Comparison of ENCODE assay signal across 8 mouse cellular contexts in the genomic region with DNA sequence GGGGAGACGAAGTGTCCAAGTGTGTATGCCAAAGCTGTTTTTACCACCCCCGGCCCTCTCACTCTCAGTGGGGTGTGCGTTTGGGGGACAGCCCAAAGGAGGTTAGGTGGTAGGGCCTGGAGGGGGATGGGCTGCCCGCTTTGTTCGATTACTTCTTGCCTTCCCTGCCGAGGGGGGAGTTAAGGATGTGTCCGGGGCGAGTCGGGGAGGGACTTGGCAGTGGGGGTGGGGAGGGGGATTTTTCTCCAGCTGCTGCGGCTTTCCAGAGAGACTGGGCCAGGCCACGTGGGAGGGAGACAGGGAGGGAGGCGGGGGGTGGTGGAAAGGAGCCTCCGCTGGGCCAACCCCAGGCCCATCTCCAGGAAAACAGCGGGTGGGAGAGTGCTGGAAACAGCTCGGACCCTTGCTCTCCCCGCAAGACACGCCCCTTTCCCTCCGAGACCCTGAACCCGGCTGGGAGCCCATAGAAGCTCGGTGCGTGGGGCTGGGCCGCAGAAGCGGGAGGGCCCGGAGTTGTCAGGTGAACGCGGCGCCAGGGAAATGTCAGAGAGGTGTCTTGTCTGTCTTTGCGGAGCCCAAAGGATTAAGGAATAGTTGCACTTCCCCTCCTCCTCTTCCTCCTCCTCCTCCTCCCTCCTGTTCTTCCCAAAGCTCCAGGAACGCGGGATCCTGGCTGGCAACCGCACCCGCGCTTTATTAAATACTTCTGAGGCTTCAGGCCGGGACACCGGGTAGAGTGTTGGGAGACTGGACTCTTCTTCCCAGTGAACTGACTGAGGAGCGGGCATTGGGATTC. TPM values are rescaled to one million over a fixed set of nuclear protein-coding genes. Genes with fewer than 3 reads are reported as not detected.
DNase-seq lines count a peak whose midpoint lies in the region; ATAC-seq lines count a peak whose summit lies in the region.

No protein-coding gene starts in this region.

- H3K27ac ChIP-seq in embryonic facial prominence, embryonic 13.5 days: peak overlapping the region; percentile 95
- peak overlapping the region; percentile 77 for H3K27ac ChIP-seq in hindbrain, embryonic 14.5 days
- peak overlapping the region; percentile 95 for H3K27ac ChIP-seq in midbrain, embryonic 10.5 days (replicated peaks)
- peak overlapping the region; percentile 91 for H3K27ac ChIP-seq in stomach, embryonic 15.5 days

- WGBS in embryonic facial prominence, embryonic 13.5 days: under 1% methylated on average over 36 of the region's 36 CpGs
- 1% methylated on average over 36 of the region's 36 CpGs for WGBS in hindbrain, embryonic 14.5 days
- WGBS in midbrain, embryonic 10.5 days: under 1% methylated on average over 36 of the region's 36 CpGs
- 3% methylated on average over 36 of the region's 36 CpGs for WGBS in stomach, embryonic 15.5 days

- ATAC-seq in embryonic facial prominence, embryonic 13.5 days (ENCODE audit: insufficient number of reproducible peaks, insufficient read depth, low FRiP score, low TSS enrichment, low read depth): peak; percentile 72
- peak; percentile 75 for ATAC-seq in hindbrain, embryonic 14.5 days (ENCODE audit: low FRiP score)
- ATAC-seq in stomach, embryonic 15.5 days (ENCODE audit: insufficient read depth, low FRiP score, low read depth): peak; percentile 56

- intact Hi-C loops in left cerebral cortex, postnatal 10 days (cut with DNase I): no loop called here

- peaks cover 35% of the 10 kb centered on the region for H3K4me1 ChIP-seq in embryonic facial prominence, embryonic 13.5 days
- H3K4me1 ChIP-seq in hindbrain, embryonic 14.5 days (replicated peaks; ENCODE audit: control insufficient read depth, insufficient read depth, low read length): peaks cover 14% of the 10 kb centered on the region
- peaks cover 39% of the 10 kb centered on the region for H3K4me1 ChIP-seq in midbrain, embryonic 10.5 days
- peaks cover 31% of the 10 kb centered on the region for H3K4me1 ChIP-seq in stomach, embryonic 15.5 days

- no peaks in the 10 kb centered on the region for H3K36me3 ChIP-seq in embryonic facial prominence, embryonic 13.5 days
- no peaks in the 10 kb centered on the region for H3K36me3 ChIP-seq in hindbrain, embryonic 14.5 days (replicated peaks; ENCODE audit: control insufficient read depth, insufficient read depth)
- H3K36me3 ChIP-seq in midbrain, embryonic 10.5 days: no peaks in the 10 kb centered on the region
- H3K36me3 ChIP-seq in stomach, embryonic 15.5 days: no peaks in the 10 kb centered on the region

- no peaks in the 10 kb centered on the region for H3K27me3 ChIP-seq in embryonic facial prominence, embryonic 13.5 days
- H3K27me3 ChIP-seq in hindbrain, embryonic 14.5 days (ENCODE audit: control insufficient read depth, insufficient read depth, low read length): no peaks in the 10 kb centered on the region
- peaks cover 14% of the 10 kb centered on the region for H3K27me3 ChIP-seq in midbrain, embryonic 10.5 days (ENCODE audit: low read depth, poor library complexity, severe bottlenecking)
- H3K27me3 ChIP-seq in stomach, embryonic 15.5 days (replicated peaks): no peaks in the 10 kb centered on the region

- peak; percentile 37 to 76 for DNase-seq in left cerebral cortex, postnatal 10 days (ENCODE audit: extremely low spot score in 1 of 2, low spot score in 2 of 2)
- DNase-seq in left cerebral cortex, adult 9 months (ENCODE audit: low spot score in 2 of 2): no peak
- DNase-seq in brain, embryonic 18.5 days (ENCODE audit: low read depth, low spot score): peak; percentile 62
- peak; percentile 66 for DNase-seq in hindbrain, embryonic 14.5 days (ENCODE audit: low spot score)
- peak; percentile 82 for DNase-seq in midbrain, embryonic 10.5 days (ENCODE audit: low spot score)
- no peak for DNase-seq in thymus, postnatal 0 days (ENCODE audit: low spot score)

- H3K9ac ChIP-seq in embryonic facial prominence, embryonic 13.5 days: peak overlapping the region; percentile 92
- peak overlapping the region; percentile 91 for H3K9ac ChIP-seq in hindbrain, embryonic 14.5 days
- H3K9ac ChIP-seq in stomach, embryonic 15.5 days: peak overlapping the region; percentile 82; the same call in 1 of the 2 replicates

- H3K4me2 ChIP-seq in embryonic facial prominence, embryonic 13.5 days: peak overlapping the region; percentile 92
- H3K4me2 ChIP-seq in hindbrain, embryonic 14.5 days (replicated peaks): peak overlapping the region; percentile 94
- peak overlapping the region; percentile 95 for H3K4me2 ChIP-seq in stomach, embryonic 15.5 days

- H3K4me3 ChIP-seq in embryonic facial prominence, embryonic 13.5 days: peak overlapping the region; percentile 82
- peak overlapping the region; percentile 87 for H3K4me3 ChIP-seq in hindbrain, embryonic 14.5 days (replicated peaks; ENCODE audit: low read length)
- H3K4me3 ChIP-seq in midbrain, embryonic 10.5 days: peak overlapping the region; percentile 83
- H3K4me3 ChIP-seq in stomach, embryonic 15.5 days (replicated peaks): peak overlapping the region; percentile 82

- H3K9me3 ChIP-seq in embryonic facial prominence, embryonic 13.5 days: 0 out of 2 replicates have a peak, but pooled peaks cover 2% of the 10 kb centered on the region
- no peaks in the 10 kb centered on the region for H3K9me3 ChIP-seq in hindbrain, embryonic 14.5 days (ENCODE audit: control insufficient read depth, low read length)
- peaks cover 8% of the 10 kb centered on the region for H3K9me3 ChIP-seq in midbrain, embryonic 10.5 days (replicated peaks)
- no peaks in the 10 kb centered on the region for H3K9me3 ChIP-seq in stomach, embryonic 15.5 days

RNA-seq across cellular contexts. Expression of a gene that starts 1.3 kb away (rescaled TPM):
- total RNA-seq in left cerebral cortex, postnatal 10 days (2021): 10 to 100 TPM; 25.5 to 29.2 TPM
- 31.0 and 31.7 TPM in 2 replicates for polyA plus RNA-seq in embryonic facial prominence, embryonic 13.5 days (2015; fragmentation: Nextera tagmentation; extraction: Ambion mirVana)
- polyA plus RNA-seq in hindbrain, embryonic 14.5 days (2014; fragmentation: Nextera tagmentation; extraction: Ambion mirVana): 18.9 and 19.4 TPM in 2 replicates
- polyA plus RNA-seq in midbrain, embryonic 10.5 days (2016; fragmentation: Nextera tagmentation; extraction: Ambion mirVana): 8.9 and 12.6 TPM in 2 replicates
- polyA plus RNA-seq in stomach, embryonic 15.5 days (2015; fragmentation: Nextera tagmentation; extraction: Ambion mirVana): 27.3 and 30.6 TPM in 2 replicates
- 4.9 and 5.0 TPM in 2 replicates for polyA plus RNA-seq in thymus, postnatal 0 days (2015; fragmentation: Nextera tagmentation; extraction: Ambion mirVana)

RNA-seq across cellular contexts. Expression of a gene that starts 38.4 kb away (rescaled TPM):
- total RNA-seq in left cerebral cortex, postnatal 10 days (2021): 1 to 10 TPM; 2.5 to 4.2 TPM
- 2.1 and 3.0 TPM in 2 replicates for polyA plus RNA-seq in embryonic facial prominence, embryonic 13.5 days (2015; fragmentation: Nextera tagmentation; extraction: Ambion mirVana)
- 10.5 and 10.6 TPM in 2 replicates for polyA plus RNA-seq in hindbrain, embryonic 14.5 days (2014; fragmentation: Nextera tagmentation; extraction: Ambion mirVana)
- polyA plus RNA-seq in midbrain, embryonic 10.5 days (2016; fragmentation: Nextera tagmentation; extraction: Ambion mirVana): 334 and 450 TPM in 2 replicates
- 1.5 TPM in 2 replicates for polyA plus RNA-seq in stomach, embryonic 15.5 days (2015; fragmentation: Nextera tagmentation; extraction: Ambion mirVana)
- polyA plus RNA-seq in thymus, postnatal 0 days (2015; fragmentation: Nextera tagmentation; extraction: Ambion mirVana): 0.09 TPM in 1 of 2 replicates, not detected in the other

Comparison
In these comparisons a context has a peak if more than half of its experiments do, and no peak if none do; other contexts are left out.
1. DNase-seq: peak in left cerebral cortex, postnatal 10 days (2 of 2), brain, embryonic 18.5 days (single experiment), hindbrain, embryonic 14.5 days (single experiment) and midbrain, embryonic 10.5 days (single experiment); none in left cerebral cortex, adult 9 months (0 of 2) and thymus, postnatal 0 days (single experiment).
2. RNA of a gene that starts 38.4 kb away (polyA plus RNA-seq): 334 to 450 TPM in midbrain, embryonic 10.5 days; 10.5 to 10.6 TPM in hindbrain, embryonic 14.5 days, 2.1 to 3.0 TPM in embryonic facial prominence, embryonic 13.5 days, 1.5 TPM in stomach, embryonic 15.5 days and 0.09 TPM in thymus, postnatal 0 days; every median in the first group is over 10 times any median in the second.
3. Peak in every context shown above with its lines, with median percentiles within 50 percentile points of each other: ATAC-seq, H3K27ac ChIP-seq, H3K4me2 ChIP-seq, H3K4me3 ChIP-seq and H3K9ac ChIP-seq.